Mouse (Mus musculus): ENCODE results near the gene Luzp2. TPM values are rescaled to one million over a fixed set of nuclear protein-coding genes. Genes with fewer than 3 reads are reported as not detected.

Gene Luzp2
- polyA plus RNA-seq, 1 experiment = not detected

GRCm38 (mm10) chr7:55198806-55199205 lies 363.5 kb downstream of the Luzp2 start:
- no peak overlapping the region for H3K4me3 ChIP-seq (ENCODE audit: insufficient read depth, low read depth, low read length)
- TF ChIP-seq CTCF (IDR thresholded peaks at IDR 0.05; ENCODE audit: insufficient read depth, low read depth, low read length) (no peak), POLR2A (IDR thresholded peaks at IDR 0.05; ENCODE audit: insufficient read depth, low read depth, low read length) (no peak)
- 79% methylated on average over 2 of the region's 2 CpGs for WGBS
- H3K4me1 ChIP-seq (ENCODE audit: control insufficient read depth, insufficient read depth, low read length) = no peaks in the 10 kb centered on the region
- no peak overlapping the region for H3K27ac ChIP-seq (ENCODE audit: insufficient read depth, low read depth, low read length)

GRCm38 (mm10) chr7:55222997-55223396 lies 387.7 kb downstream of the Luzp2 start:
- 38% methylated on average over 2 of the region's 2 CpGs for WGBS
- Histone ChIP-seq H3K4me3 (ENCODE audit: insufficient read depth, low read depth, low read length) (no peak overlapping the region), H3K27ac (ENCODE audit: insufficient read depth, low read depth, low read length) (no peak overlapping the region), H3K4me1 (ENCODE audit: control insufficient read depth, insufficient read depth, low read length) (no peaks in the 10 kb centered on the region)
- no peak for TF ChIP-seq POLR2A (IDR thresholded peaks at IDR 0.05; ENCODE audit: insufficient read depth, low read depth, low read length)
- TF ChIP-seq CTCF (IDR thresholded peaks at IDR 0.05; ENCODE audit: insufficient read depth, low read depth, low read length) = no peak

GRCm38 (mm10) chr7:55229407-55229806 lies 394.1 kb downstream of the Luzp2 start:
- TF ChIP-seq CTCF (IDR thresholded peaks at IDR 0.05; ENCODE audit: insufficient read depth, low read depth, low read length) (no peak), POLR2A (IDR thresholded peaks at IDR 0.05; ENCODE audit: insufficient read depth, low read depth, low read length) (no peak)

More at GRCm38 (mm10) chr7:55229407-55229806, 394.1 kb downstream of the Luzp2 start:
- Histone ChIP-seq H3K27ac (ENCODE audit: insufficient read depth, low read depth, low read length) (no peak overlapping the region), H3K4me1 (ENCODE audit: control insufficient read depth, insufficient read depth, low read length) (no peaks in the 10 kb centered on the region), H3K4me3 (ENCODE audit: insufficient read depth, low read depth, low read length) (no peak overlapping the region)

Data from olfactory bulb, adult 2 months (tissue).